Mouse (Mus musculus) left cerebral cortex, postnatal 25 days (tissue): Measurements from ENCODE around the gene Mrps18a. TPM values are rescaled to one million over a fixed set of nuclear protein-coding genes. Genes with fewer than 3 reads are reported as not detected.

ENCODE experiments used
- DNase-seq, 2 experiments: peaks; one replicate each; pipeline ENCODE4 v3.0.0; 2022; ENCODE audit warnings: low spot score in 2 of 2, mixed read lengths in 1 of 2
- intact Hi-C: fragments of 180-260 bp; cut with DNase I; formaldehyde crosslinking; loops from one replicate; pipeline ENCODE4 v1.15.1; 2025
- total RNA-seq, 2 experiments: library from RNA; stranded (reverse); gene quantifications; 2 replicates each; pipeline ENCODE4 v1.2.3; 2021

The Mrps18a gene
- total RNA-seq, 2 experiments from 2014 or later = 81.7 to 83.5 TPM

GRCm38 (mm10) chr17:46132862-46133261 is 22.1 kb downstream of the Mrps18a start:
- no peak for DNase-seq
- intact Hi-C loops = loop anchor here (1.0 to 5.0 kb wide), 2 partner anchors 101 to 402 kb away; partner anchors contain the start of gene Vegfa

GRCm38 (mm10) chr17:46138563-46139236 is 27.9 kb downstream of the Mrps18a start:
- no peak for DNase-seq
- intact Hi-C loops = no loop called here

- intact Hi-C loops = no loop called here
- no peak for DNase-seq
These were observed 29.1 kb downstream of the Mrps18a start for GRCm38 (mm10) chr17:46139872-46140271.

- DNase-seq = peak; percentile 75 to 91
- intact Hi-C loops = no loop called here
These were observed 33.0 kb downstream of the Mrps18a start, which contains the start of gene Rsph9 for GRCm38 (mm10) chr17:46143578-46144423. TSS of gene Rsph9 (minus strand) at chr17:46144216.

GRCm38 (mm10) chr17:46152847-46153782 is 42.3 kb downstream of the Mrps18a start, which contains the start of gene Mad2l1bp:
TSS of gene Mad2l1bp (minus strand) at chr17:46153553.
- DNase-seq = peak; percentile 88 to 95
- intact Hi-C loops = loop anchor here (10.0 kb wide), 1 partner anchor 558 kb away; the partner anchor contains the start of gene Slc29a1

GRCm38 (mm10) chr17:46154336-46154735 is 43.5 kb downstream of the Mrps18a start:
- no peak for DNase-seq
- intact Hi-C loops = loop anchor here (10.0 kb wide), 1 partner anchor 560 kb away; the partner anchor contains the start of gene Slc29a1

GRCm38 (mm10) chr17:46156680-46157079 is 45.9 kb downstream of the Mrps18a start:
- intact Hi-C loops = loop anchor here (10.0 kb wide), 1 partner anchor 562 kb away; the partner anchor contains the start of gene Slc29a1
- DNase-seq = no peak

- intact Hi-C loops = loop anchor here (10.0 kb wide), 1 partner anchor 562 kb away; the partner anchor contains the start of gene Slc29a1
- DNase-seq = no peak
These were observed 46.3 kb downstream of the Mrps18a start for GRCm38 (mm10) chr17:46157131-46157530.

- intact Hi-C loops = loop anchor here (10.0 kb wide), 1 partner anchor 564 kb away; the partner anchor contains the start of gene Slc29a1
- DNase-seq = no peak
These were observed 48.5 kb downstream of the Mrps18a start for GRCm38 (mm10) chr17:46159236-46159635.

- peak; percentile 83 to 92 for DNase-seq
- intact Hi-C loops = loop anchor here (10.0 kb wide), 1 partner anchor 425 kb away; the partner anchor contains the start of gene 1600014C23Rik
These were observed 49.4 kb downstream of the Mrps18a start for GRCm38 (mm10) chr17:46160090-46160662.

- DNase-seq = peak; percentile 97 to 100
- intact Hi-C loops = loop anchor here (10.0 kb wide), 1 partner anchor 426 kb away; the partner anchor contains the start of gene 1600014C23Rik
These were observed 49.9 kb downstream of the Mrps18a start, which contains the start of gene Gtpbp2 for GRCm38 (mm10) chr17:46160686-46161085. TSS of gene Gtpbp2 (plus strand) at chr17:46161032.

GRCm38 (mm10) chr17:46161179-46161578 is 50.4 kb downstream of the Mrps18a start:
- no peak for DNase-seq
- intact Hi-C loops = loop anchor here (10.0 kb wide), 1 partner anchor 426 kb away; the partner anchor contains the start of gene 1600014C23Rik

GRCm38 (mm10) chr17:46161710-46162109 is 50.9 kb downstream of the Mrps18a start:
- intact Hi-C loops = loop anchor here (10.0 kb wide), 1 partner anchor 427 kb away; the partner anchor contains the start of gene 1600014C23Rik
- DNase-seq = no peak

GRCm38 (mm10) chr17:46162551-46162950 is 51.8 kb downstream of the Mrps18a start:
- no peak for DNase-seq
- intact Hi-C loops = loop anchor here (10.0 kb wide), 1 partner anchor 428 kb away; the partner anchor contains the start of gene 1600014C23Rik

GRCm38 (mm10) chr17:46162951-46163421 is 52.2 kb downstream of the Mrps18a start:
- intact Hi-C loops = loop anchor here (10.0 kb wide), 1 partner anchor 428 kb away; the partner anchor contains the start of gene 1600014C23Rik
- no peak for DNase-seq

- intact Hi-C loops = loop anchor here (10.0 kb wide), 1 partner anchor 430 kb away; the partner anchor contains the start of gene 1600014C23Rik
- no peak for DNase-seq
These were observed 53.5 kb downstream of the Mrps18a start for GRCm38 (mm10) chr17:46164301-46164700.

GRCm38 (mm10) chr17:46164791-46165190 is 54.0 kb downstream of the Mrps18a start:
- no peak for DNase-seq
- intact Hi-C loops = loop anchor here (10.0 kb wide), 1 partner anchor 430 kb away; the partner anchor contains the start of gene 1600014C23Rik

- intact Hi-C loops = loop anchor here (10.0 kb wide), 1 partner anchor 431 kb away; the partner anchor contains the start of gene 1600014C23Rik
These were observed 54.7 kb downstream of the Mrps18a start for GRCm38 (mm10) chr17:46165460-46165859.

More at GRCm38 (mm10) chr17:46165460-46165859, 54.7 kb downstream of the Mrps18a start:
- no peak for DNase-seq
